Mouse (Mus musculus) right cerebral cortex, postnatal 25 days (tissue): ENCODE data around the gene Fam222b.
A peak's percentile ranks its signal among the peaks of the same experiment; 100 is the strongest.
"Not testable (repeated sequence)": the region's sequence is repeated elsewhere in the genome, so short reads cannot be mapped to it uniquely, and the experiment has no call there.

Source experiments
- DNase-seq: peaks from one replicate; pipeline ENCODE4 v3.0.0; 2022

The Fam222b gene

DNA sequence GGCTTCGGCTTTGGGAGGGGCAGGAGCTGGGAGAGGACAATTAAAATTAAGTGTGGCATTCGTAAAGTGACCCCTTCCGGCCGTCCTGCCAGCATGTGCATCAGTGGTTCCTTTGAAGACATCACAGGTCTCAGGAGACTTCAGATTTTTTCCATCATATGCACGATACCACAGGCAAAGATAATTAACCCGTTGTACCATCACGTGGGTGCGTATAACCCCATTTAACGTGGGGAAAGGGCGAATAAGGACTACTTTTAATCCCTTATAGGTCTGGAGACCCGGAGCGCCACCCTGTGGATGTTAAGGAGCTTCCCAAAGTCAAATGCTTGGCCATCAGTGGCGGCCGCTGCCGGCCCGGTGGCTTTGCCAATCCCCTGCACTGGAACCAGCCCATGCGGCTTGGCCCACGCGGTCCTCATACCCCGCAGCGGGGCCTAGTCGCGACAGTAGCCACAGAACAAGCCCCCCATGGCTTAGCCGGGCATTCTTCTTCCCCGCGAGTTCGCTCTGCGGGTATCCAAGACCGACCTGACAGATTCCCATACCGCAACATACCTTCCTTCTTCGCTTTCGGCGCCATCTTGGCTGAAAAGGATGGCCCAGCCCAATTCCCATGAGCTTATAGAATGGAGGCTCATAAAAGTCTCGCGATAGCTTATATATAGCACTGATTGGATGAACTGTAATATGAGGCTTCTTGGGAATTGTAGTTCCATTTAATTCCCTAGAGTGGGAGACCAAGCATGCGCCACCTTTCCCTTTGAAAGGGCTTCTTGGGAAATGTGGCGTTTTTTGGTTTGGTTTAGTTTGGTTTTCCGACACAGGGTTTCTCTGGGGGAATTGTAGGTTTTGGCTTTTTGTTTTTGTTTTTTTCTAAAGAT lies 88.7 kb downstream of the Fam222b start, which contains the start of gene Rpl23a:
Gene Rpl23a, minus strand, starts transcription at position 624 of the 884 bp plus-strand sequence.
- peak; percentile 87 for DNase-seq

DNA sequence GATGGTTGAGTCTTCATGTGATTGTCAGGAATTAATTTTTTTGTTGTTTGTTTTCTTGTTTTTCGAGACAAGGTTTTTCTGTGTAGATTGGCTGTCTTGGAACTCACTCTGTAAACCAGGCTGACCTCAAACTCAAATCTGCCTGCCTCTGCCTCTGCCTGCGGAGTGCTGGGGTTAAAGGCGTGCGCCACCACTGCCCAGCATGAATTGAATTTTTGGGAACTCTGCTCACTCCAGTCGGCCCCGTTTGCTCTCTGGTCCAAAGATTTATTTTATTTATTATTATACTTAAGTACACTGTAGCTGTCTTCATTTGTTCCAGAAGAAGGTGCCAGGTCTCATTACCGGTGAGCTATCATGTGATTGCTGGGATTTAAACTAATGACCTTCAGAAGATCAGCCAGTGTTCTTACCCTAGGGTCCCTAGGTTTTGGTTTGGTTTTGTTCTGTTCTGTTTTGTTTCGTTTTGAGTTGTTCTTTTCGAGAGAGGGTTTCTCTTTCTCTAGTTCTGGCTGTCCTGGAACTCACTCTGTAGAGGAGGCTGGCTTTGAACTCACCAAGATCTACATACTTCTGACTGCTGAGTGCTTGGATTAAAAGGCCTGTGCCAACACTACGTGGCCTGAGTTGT lies 89.5 kb downstream of the Fam222b start:
- no peak for DNase-seq

DNA sequence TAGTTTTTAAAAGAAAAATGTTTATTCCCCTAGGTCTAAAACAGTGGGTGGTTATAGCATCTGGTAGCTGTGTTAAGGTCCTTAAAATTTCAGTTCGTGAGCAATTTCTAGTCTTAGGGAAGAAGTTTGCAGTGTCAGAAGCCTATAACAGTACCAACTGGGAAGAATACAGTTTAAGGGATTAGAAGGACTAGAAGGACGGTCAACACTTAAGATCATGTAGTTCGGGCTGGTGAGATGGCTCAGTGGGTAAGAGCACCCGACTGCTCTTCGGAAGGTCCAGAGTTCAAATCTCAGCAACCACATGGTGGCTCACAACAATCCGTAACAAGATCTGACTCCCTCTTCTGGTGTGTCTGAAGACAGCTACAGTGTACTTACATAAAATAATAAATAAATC lies 90.2 kb downstream of the Fam222b start:
- not testable (repeated sequence) for DNase-seq

DNA sequence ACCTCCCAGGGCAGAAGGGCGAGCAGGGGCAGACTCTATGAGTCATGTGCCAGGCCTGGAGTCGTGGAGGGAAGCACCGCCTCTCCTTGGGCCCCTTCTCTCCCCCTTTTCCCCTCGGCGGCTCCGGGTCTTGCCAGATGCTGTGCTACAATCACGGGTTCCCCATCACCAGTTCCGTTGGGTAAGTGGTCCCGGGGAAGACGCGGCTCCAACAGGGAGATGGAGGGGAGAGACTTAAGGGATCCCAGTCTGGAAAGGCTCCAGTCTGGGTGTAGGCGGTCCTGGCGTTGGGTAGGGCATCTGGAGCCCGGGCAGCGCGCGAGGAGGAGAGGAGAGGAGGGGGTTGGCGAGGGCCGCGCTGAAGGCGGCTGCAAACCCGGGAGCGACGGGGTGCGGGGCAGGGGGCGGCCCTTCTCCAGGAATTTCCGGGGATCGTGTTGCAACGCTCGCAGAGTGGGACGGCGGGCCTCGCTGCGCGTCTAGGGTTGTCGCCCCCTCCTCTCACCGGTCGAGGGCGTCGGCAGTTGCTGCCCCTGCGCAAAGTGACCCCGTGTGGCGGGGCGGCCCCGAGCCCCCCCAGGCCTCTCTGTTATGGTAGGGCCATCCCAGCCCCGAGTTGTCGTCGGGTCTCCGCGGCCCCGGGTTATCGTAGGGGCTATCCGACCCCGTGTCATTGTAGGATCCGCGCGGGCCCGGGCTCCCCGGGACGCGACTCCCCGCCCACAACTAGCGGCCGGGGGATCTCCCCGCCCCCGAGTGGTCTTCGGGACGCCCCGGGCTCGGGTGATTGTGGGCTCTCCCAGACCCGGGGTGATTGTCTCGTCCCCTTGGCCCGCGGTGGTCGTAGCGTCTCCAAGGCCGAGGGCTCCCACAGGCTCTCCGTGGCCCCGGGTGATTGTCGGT lies 94.1 kb downstream of the Fam222b start, which contains the start of gene Rab34:
Gene Rab34, plus strand, starts transcription at position 100 of the 903 bp plus-strand sequence.
- DNase-seq: peak; percentile 74

DNA sequence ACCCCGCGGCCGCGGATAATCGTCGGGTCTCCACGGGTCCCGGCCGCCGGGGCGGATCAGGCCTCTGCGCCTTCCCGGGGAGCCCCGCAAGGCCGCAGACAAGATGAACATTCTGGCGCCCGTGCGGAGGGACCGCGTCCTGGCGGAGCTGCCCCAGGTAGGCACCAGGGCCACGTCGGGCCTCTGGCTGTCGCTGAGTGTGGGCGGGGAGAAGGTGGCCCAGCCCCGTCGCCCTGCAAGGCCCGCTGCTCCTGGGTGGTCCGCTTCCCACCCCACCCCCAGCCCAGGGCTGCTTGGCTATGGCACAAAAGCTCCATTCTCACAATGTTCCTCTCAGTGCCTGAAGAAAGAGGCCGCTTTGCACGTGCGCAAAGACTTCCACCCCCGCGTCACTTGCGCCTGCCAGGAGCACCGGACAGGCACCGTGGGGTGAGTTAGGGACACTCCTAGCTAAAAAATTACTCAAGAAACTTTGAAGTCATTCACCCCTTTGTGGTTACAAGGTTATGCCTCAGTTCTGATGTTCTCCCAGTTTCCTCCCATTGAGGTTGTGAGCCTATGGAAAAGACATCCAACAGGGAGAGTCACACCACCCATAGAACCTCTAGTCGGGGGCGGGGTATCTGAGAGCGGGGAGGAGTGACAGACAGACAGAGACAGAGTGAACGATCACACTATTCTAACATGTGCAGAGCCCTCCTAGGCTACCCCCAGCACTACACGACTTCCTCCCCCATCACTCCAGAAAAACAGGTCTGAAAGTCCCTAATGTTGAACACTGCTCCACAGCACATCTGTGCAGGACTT lies 95.0 kb downstream of the Fam222b start:
- peak; percentile 70 for DNase-seq

DNA sequence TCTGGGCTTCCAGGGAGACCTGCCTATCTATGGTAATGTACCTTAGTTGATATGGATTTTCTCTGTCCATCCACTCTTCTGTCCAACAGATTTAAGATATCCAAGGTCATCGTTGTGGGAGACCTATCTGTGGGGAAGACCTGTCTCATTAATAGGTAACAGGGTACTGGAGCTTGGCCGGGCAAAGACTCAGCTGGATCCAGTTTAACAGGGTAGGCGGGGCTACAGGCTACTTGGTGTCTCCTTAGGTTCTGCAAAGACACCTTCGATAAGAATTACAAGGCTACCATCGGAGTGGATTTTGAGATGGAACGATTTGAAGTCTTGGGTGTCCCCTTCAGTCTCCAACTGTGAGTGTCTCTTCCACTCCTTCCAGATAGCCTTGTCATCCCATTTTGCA lies 95.6 kb downstream of the Fam222b start:
- no peak for DNase-seq

DNA sequence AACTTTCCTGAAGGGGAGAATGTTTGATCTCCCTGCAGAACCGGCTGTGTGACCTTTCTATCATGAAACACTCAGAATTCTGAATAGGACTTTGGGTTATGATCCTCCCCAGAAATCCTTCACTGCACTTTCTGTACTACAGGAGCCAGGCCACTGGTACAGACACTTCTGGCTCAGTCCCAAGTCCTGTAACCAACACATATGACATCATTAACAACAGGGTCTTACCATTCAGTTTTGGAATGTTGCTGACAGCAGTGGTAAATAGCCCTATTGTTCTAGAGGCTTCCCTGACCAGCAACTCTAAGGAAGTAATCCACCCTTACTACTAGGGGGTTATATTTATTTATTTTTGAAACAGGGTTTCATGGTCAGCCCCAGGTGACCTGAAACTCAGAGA lies 98.7 kb downstream of the Fam222b start, which contains the start of gene Proca1:
Gene Proca1, plus strand, starts transcription at position 280 of the 400 bp plus-strand sequence.
- DNase-seq: no peak

DNA sequence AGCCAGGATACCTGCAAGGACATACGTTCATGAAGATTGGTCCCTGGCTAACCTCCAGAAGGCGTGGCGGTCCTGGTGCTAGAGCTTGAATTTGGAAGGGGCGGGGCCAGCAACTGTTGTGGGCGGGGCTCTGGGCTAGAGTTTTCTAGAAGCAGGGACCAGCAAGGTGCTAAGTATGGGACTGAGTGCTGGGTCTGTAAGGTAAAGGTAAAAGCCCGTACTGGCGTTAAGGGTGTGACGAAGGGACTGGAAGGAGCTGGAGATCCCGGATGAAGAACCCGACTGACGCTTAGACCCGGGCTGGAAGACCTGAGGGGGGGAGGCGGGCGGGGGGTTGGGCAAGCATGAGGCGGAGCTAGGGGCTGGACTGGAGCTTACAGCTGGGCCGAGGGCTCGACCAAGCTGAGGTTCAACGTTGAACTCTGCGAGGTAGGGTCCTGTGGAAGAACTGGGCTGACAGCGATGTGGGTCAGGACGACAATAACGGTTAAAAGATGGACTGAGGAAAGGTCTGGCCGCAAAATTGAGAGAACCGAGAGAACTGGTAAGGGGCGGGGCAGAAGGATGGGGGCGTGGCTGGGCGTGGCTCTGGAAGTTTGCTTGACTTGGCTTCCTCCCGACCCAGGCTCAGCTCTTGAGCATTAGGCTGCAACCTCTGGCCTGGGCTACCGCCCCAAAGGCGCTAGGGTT lies 100.1 kb downstream of the Fam222b start:
- no peak for DNase-seq

DNA sequence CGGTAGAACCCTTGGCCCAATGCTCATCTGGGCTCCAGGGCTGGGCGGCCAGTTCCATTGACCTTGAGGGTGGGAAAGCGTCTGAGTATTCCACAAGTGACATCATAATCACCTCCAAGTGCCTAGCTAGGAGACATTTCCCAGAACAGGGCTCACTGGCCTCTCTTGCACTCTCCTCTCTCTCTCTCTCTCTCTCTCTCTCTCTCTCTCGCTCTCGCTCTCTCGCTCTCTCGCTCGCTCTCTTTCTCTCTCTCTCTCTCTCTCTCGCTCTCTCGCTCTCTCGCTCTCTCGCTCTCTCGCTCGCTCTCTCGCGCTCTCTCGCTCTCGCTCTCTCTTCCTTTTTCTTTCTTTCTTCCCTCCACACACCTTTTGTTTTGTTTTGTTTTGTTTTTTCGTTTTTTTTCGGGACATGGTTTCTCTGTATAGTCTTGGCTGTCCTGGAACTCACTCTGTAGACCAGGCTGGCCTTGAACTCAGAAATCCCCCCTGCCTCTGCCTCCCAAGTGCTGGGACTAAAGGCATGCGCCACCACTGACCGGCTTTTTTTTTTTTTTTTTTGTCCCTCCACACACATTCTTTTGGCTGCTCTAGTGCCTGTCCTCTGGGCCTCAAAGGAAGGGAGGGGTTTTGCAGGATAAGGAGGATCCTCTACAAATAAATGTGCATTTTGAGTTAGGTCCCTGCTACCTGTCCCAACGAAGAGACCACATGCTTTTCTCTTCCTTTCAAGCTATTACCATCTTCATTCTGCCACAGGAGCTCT lies 100.8 kb downstream of the Fam222b start:
- no peak for DNase-seq

DNA sequence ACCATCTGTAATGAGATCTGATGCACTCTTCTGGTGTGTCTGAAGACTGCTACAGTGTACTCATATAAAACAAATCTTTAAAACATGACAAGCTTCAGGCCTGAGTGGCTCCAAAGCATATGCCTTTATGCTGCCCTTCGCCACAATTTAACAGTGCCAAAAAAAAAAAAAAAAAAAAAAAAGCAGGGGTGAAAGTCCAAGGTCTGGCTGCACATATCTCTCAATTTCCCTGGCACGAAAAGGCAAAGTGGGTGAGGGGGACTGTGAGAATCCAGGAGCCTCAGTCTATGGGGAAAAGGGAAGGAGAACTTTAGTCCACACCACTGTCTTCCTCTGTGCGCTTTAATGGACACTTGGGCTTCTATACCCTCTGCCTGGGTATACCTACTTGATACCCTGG lies 107.9 kb downstream of the Fam222b start:
- no peak for DNase-seq

DNA sequence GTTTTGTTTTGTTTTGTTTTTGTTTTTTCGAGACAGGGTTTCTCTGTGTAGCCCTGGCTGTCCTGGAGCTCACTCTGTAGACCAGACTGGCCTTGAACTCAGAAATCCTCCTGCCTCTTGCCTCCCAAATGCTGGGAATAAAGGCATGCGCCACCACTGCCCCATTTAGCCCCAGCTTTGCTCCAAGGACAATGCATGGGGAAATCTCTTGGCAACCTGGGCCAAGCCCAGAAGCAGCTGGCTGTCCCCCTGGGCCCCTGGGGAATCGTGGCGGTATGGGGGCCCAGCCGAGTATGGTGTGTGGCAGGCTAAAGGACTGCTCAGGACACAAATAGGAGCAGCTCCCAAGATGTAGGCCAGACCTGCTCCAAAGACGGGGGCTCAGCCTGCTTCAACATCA lies 109.8 kb downstream of the Fam222b start:
- DNase-seq: no peak

DNA sequence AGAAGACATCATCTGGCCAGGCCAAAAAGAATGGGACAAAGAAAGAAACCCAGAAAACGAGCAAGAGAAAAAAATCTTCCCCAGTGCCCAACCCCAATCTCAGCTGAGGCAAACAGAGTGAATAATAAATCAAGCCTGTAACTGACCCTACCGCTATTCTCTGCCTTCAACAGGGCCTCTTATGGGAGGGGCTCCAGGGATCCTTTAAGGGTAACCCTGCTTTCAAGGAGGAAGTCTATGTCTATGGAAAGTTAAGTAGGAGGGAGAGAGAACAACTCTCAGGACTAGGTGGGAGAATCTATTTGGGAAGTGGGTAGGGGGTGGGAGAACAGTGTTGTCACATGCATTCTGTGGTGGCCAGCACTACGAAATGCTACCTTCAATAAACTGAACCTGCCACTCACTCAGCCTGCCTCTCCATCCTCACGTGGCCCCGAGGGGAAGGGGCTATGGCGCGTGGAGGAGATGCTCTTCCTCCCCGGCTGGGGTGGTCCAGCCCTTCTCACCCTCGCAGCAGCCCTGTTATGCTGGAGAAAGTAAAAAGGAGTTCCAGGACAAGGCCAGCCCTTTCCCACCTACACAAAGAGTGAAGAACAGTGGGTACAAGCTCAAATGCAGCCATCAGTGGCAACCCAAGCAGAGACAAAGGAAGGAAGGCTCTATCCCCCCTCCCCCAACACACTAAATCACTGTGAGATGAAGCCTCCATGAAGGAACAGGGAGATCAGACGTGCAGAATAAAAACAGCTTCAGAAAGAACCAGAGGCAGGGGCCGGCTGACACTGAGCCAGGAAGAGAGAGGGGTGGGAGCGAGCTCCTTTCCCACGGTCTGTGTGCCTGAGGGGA lies 111.1 kb downstream of the Fam222b start:
- DNase-seq: no peak
